ENCODE assay signal across 8 mouse cellular contexts in genomic region chr10:95416685-95417495, GRCm38 (mm10). TPM values are rescaled to one million over a fixed set of nuclear protein-coding genes. Genes with fewer than 3 reads are reported as not detected.
A peak's percentile ranks its signal among the peaks of the same experiment; 100 is the strongest.
DNase-seq lines count a peak whose midpoint lies in the region; ATAC-seq and TF ChIP-seq lines count a peak whose summit lies in the region.

TSS of gene Socs2 (minus strand) at chr10:95417180.

- peaks cover 11% of the 10 kb centered on the region for H3K4me1 ChIP-seq in hindbrain, embryonic 16.5 days (ENCODE audit: control insufficient read depth, insufficient read depth, low read depth, low read length)

- no peaks in the 10 kb centered on the region for H3K36me3 ChIP-seq in hindbrain, embryonic 16.5 days (ENCODE audit: control insufficient read depth, insufficient read depth, low read length)

- no peak for TF ChIP-seq CTCF in gastrocnemius, adult 2 months (IDR thresholded peaks at IDR 0.05)

- peak; percentile 98 for DNase-seq in ZHBTc4 (ENCODE audit: low read depth, low spot score)
- DNase-seq in cerebellum, postnatal 36 days = peak; percentile 68 to 76
- peak; percentile 96 for DNase-seq in gastrocnemius, adult 2 months
- DNase-seq in left cerebral cortex, adult 18-20 months (ENCODE audit: low spot score in 2 of 2) = peak; percentile 90 to 93
- peak; percentile 96 to 98 for DNase-seq in lung, postnatal 4 days
- DNase-seq in right cerebral cortex, adult 18-20 months = peak; percentile 93
- peak; percentile 85 for DNase-seq in urinary bladder, adult 2 months (ENCODE audit: low spot score)

- H3K9me3 ChIP-seq in hindbrain, embryonic 16.5 days (ENCODE audit: control insufficient read depth, low read length) = no peaks in the 10 kb centered on the region

- peak within 1 kb of the TSS; percentile 90 for H3K9ac ChIP-seq in hindbrain, embryonic 16.5 days (ENCODE audit: low read depth, low read length)

- H3K27ac ChIP-seq in gastrocnemius, adult 2 months = peak within 1 kb of the TSS; percentile 98
- H3K27ac ChIP-seq in hindbrain, embryonic 16.5 days (ENCODE audit: low read depth, low read length) = peak within 1 kb of the TSS; percentile 93

- no peaks in the 10 kb centered on the region for H3K27me3 ChIP-seq in hindbrain, embryonic 16.5 days (replicated peaks; ENCODE audit: control insufficient read depth, insufficient read depth, low read length)

- peak; percentile 88 for ATAC-seq in hindbrain, embryonic 16.5 days

- intact Hi-C loops in gastrocnemius, adult 2 months (cut with DNase I) = loop anchor here (1.0 to 2.0 kb wide), 4 partner anchors 94 to 318 kb away; no protein-coding TSS in a partner anchor

- WGBS in hindbrain, embryonic 16.5 days = under 1% methylated on average over 46 of the region's 66 CpGs

- H3K4me3 ChIP-seq in gastrocnemius, adult 2 months = peak within 1 kb of the TSS; percentile 83
- peak within 1 kb of the TSS; percentile 90 for H3K4me3 ChIP-seq in hindbrain, embryonic 16.5 days (ENCODE audit: low read length)

- H3K4me2 ChIP-seq in hindbrain, embryonic 16.5 days (ENCODE audit: low read length) = peak within 1 kb of the TSS; percentile 98

RNA-seq across cellular contexts. Expression of gene Socs2, which starts in this region (rescaled TPM):
- 10 to 100 TPM; 18.0 to 26.9 TPM for total RNA-seq in gastrocnemius, adult 2 months (2021)
- polyA plus RNA-seq in hindbrain, embryonic 16.5 days (2015; fragmentation: Nextera tagmentation; extraction: Ambion mirVana) = 121 and 122 TPM in 2 replicates
- 10 to 100 TPM; 26.9 to 31.7 TPM for total RNA-seq in left cerebral cortex, adult 18-20 months (2021)
- 13.5 and 15.6 TPM in 2 replicates for polyA plus RNA-seq in urinary bladder, adult 2 months (2012; rRNA removed)

Comparison
In these comparisons a context has a peak if more than half of its experiments do, and no peak if none do; other contexts are left out.
1. Peak in every context shown above with its lines: DNase-seq, ATAC-seq, H3K4me3 ChIP-seq and H3K27ac ChIP-seq.